Mouse (Mus musculus) kidney, postnatal 14 days (tissue): ENCODE results near the gene Man1c1.

Source experiments
- DNase-seq: peaks from one replicate; pipeline ENCODE4 v3.0.0; 2022; ENCODE audit warnings: mixed read lengths

The Man1c1 gene

DNA sequence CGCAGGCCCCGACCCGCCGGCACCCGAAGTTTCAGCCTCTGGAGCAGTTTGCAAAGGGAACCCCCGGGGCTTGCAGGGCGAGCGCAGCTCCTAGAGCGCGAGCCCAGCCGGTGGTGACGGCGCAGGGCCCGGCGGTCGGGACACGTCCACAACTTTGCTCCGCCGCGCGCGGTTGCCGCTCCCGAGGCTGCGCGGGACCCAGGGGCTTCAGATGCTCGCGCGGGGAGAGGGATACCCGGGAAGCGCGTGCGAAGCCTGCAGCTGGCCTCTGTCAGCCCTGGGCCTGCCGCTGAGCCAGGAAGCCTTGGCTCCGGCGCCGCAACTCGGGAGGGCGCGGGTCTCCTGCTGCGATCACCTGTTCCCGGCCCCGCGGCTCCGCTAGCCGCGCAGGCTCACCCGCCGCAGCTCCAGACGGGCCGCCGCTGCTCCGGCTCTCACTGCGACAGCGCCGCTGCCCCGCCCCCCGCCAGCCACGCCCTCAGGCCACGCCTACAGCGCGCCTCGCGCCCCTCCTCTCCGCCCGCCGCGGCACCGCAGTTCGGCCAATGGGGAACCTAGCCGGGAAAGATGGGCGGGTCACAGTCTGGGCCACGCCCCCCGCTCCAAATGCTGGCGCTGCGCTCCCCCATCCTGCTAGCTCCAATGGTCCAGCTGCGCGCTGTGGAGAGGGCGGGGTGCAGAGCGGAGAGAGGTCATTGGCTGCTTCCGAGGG lies at the start of gene Man1c1:
Man1c1 (minus strand) TSS at position 456 of the 712 bp plus-strand sequence.
- peak; percentile 99 for DNase-seq

GRCm38 (mm10) chr4:134753516-134754261 lies 49.6 kb upstream of the Man1c1 start:
- DNase-seq = no peak

DNA sequence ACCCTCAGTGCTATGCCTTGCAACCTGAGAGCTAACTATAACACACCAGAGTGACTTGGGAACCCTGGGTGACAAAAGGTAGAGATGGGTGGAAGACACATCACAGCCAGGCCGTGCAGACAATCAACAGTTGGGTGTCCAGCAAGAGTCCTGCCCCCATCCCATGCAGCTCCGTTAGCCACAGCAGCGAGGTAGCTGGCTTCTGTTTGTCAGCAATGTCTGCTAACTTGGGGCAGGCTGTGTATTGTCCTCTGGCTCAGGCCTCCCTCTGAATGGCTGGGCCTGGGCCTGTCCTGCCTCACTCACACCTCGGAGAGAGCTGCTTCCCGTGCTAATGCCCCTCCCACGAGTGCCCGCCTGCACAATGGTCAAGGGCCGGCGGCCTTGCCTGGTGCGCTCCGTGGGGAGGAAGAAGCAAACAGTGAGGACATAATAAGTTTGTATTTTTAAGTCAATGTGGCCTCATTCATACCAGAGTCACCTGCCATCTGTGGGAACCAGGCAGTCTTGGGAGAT lies 48.9 kb upstream of the Man1c1 start:
- no peak for DNase-seq

GRCm38 (mm10) chr4:134751682-134752380 lies 47.7 kb upstream of the Man1c1 start:
- no peak for DNase-seq

- no peak for DNase-seq
Measured at GRCm38 (mm10) chr4:134750825-134751224, 46.7 kb upstream of the Man1c1 start.

- DNase-seq = no peak
Measured at GRCm38 (mm10) chr4:134750263-134750662, 46.2 kb upstream of the Man1c1 start.

- no peak for DNase-seq
Measured at GRCm38 (mm10) chr4:134749301-134750030, 45.4 kb upstream of the Man1c1 start.

DNA sequence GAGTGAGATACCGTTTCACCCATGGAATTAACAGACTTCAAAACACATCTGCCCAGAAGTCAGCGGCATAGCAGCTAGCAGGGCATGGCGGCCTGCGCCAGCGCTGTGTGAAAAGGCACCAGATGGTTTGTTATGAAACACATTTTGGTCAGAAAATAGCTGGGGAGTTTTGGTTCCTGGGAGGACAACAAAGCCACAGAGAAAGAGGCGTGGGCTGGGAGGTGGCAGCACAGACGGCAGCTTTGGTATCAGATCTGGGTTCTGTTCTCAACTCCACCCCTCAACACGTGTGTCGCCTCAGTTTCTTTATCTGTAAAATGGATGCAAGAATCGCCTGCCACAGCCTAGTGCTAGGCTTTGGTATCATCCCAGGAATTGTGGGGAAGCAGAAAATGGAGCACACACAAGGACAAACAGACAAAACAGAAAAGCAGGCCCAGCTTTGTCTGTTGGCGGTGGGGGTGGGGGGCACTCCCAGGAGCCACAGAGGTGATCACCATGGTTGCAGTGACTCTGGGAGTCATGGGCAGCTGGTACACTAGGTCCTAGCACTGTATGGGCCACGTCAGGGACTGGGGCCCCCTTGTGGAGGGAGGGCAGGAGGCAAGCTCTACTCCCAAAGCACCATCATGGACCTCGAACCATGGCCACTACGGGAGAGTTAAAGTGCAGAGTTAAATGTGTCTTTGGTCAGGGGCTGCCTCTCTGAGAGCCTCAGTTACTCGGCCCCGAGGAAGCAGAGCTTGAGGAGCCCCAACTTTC lies 42.0 kb upstream of the Man1c1 start:
- DNase-seq = no peak

DNA sequence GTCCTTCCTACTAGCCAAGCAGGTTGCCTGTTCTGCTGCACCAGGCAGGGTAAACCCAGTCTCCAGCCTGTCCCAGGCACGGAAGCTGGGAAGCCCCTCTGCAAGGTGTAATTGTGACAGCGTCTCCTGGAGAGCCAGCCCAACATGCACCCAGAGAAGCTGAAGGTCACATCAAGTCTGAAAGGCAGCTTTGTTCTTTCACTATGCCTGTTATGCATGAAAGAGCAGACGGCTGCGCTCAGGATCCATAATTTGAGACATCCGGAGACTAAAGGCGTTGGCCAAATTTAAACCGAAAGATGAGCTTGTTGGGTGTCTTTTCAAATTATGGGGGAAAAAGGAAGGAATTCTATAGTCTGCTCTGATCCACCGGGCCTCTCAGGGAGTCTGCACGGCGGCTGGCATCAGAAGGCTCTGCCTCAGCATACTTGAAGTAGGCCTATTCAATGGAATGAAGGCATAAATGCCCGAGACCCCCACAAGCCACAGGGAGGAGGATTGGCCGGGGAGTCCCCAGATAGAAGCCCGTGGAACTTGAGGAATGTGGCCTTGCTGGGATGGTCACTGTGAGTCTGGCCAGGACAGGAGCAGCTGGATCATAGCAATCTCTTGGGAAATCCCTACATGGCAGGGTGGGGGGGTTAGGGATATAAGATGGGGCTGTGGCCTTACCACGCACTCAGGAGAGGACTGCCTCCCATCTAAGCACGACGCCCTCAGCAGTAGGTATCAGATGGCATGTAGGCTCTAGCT lies 40.0 kb upstream of the Man1c1 start:
- no peak for DNase-seq

- DNase-seq = no peak
Measured at GRCm38 (mm10) chr4:134741949-134742348, 37.9 kb upstream of the Man1c1 start.

DNA sequence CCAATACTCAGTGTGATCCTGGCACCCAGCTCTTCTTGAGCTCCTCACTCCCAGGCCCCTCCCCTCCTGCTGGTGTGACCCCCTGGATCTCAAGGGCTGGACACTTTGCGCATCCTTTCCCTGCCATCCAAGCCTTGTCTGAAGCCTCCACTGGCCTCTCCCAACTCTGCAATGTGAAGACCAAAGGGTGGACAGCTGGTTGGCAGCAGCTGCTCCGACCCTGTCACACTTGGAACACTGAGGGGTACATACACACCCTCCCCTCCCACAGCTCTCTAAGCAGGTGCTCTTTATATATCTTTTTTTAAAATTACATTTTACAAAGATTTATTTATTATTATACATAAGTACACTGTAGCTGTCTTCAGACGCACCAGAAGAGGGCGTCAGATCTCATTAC lies 36.1 kb upstream of the Man1c1 start:
- DNase-seq = no peak

DNA sequence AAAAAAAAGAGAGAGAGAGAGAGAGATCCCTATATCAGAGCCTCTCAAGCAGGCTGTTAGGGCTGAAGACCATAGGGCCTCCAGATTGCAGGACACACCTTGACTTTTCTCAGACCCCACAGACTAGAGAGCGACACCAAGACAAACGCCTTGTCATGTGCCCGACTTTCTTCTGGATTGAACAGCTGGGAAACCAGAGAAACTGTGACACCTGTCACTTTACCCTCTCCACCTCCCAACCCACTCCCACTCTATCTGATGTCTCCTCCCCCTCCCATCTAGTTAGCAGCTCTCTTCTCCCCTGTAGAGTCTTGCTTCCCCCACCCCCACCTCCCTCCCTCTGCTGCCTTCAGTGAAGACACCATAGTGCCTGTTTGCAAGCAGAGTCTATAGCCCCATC lies 35.4 kb upstream of the Man1c1 start:
- no peak for DNase-seq

- no peak for DNase-seq
Measured at GRCm38 (mm10) chr4:134737365-134737910, 33.3 kb upstream of the Man1c1 start.

GRCm38 (mm10) chr4:134736147-134736546 lies 32.1 kb upstream of the Man1c1 start:
- no peak for DNase-seq

GRCm38 (mm10) chr4:134734629-134735081 lies 30.6 kb upstream of the Man1c1 start:
- peak; percentile 48 for DNase-seq

- peak; percentile 72 for DNase-seq
Measured at GRCm38 (mm10) chr4:134734038-134734628, 30.0 kb upstream of the Man1c1 start.

DNA sequence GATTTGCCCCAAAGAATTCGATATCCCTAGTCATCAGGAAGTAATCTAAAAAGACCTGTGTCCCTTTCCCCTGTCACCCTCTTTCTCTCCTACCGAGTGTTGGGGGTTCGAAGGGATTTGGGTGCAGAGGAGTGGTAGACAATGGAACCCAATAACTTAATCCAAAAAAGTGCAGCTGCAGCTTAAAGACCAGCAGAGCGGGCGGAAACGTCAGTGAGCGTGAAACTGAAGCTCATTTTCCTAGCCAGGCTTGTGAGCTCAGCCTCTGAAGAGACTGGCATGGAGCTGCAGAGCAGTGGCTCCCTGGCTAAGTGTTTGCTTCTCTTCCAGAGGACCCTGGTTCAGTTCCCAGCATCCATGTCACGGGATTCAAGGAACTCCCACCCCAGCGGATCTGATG lies 29.3 kb upstream of the Man1c1 start:
- DNase-seq = no peak

- peak; percentile 74 for DNase-seq
Measured at GRCm38 (mm10) chr4:134730106-134730505, 26.0 kb upstream of the Man1c1 start.

GRCm38 (mm10) chr4:134725735-134726345 lies 21.8 kb upstream of the Man1c1 start:
- peak; percentile 39 for DNase-seq

GRCm38 (mm10) chr4:134724974-134725373 lies 20.9 kb upstream of the Man1c1 start:
- DNase-seq = peak; percentile 47
